Mouse (Mus musculus): ENCODE results near the gene Ugt2a2. TPM values are rescaled to one million over a fixed set of nuclear protein-coding genes. Genes with fewer than 3 reads are reported as not detected.
"Not testable (repeated sequence)": the region's sequence is repeated elsewhere in the genome, so short reads cannot be mapped to it uniquely, and the experiment has no call there.

Ugt2a2 gene
- total RNA-seq (2021): not detected

DNA sequence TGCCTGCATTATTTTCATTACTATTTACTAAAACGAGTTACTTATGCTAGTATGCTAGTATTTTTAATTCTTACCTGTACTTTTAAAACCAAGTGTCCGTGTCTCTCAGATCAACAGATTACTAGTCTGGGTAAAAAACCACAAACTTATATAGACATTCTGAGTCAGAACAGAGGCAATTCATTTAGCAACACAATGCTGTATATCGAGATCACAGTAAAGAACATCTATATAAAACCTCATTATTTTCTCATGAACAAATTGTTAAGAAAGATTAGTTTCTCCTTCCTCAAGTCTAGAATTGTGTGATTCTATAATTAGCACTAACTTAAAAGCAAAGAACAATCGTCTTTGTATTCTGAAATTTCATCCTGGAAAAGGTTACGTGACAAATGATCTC is at the start of gene Ugt2a2:
TSS of gene Ugt2a2 (minus strand) at position 101 of the 400 bp plus-strand sequence.
- no peak for DNase-seq
- intact Hi-C loops (cut with DNase I): no loop called here

DNA sequence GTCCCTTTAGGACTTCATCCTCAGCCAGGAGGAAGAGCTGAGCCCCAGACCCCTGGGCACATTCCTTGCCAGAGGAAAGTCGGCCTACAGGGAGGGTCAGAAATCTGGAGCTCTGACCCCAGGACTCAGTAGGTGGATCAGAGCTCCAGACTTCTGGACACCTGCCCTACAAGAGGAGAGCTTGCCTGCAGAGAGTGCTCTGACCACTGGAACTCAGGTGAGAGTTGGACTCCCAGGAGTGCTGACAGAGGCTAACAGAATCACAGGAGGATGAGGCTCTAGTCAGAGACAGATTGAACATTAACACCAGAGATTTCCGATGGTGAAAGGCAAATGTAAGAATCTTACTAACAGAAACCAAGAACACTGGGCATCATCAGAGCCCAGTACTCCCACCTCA is 41.5 kb upstream of the Ugt2a2 start:
- intact Hi-C loops (cut with DNase I); DNase-seq: not testable (repeated sequence)

DNA sequence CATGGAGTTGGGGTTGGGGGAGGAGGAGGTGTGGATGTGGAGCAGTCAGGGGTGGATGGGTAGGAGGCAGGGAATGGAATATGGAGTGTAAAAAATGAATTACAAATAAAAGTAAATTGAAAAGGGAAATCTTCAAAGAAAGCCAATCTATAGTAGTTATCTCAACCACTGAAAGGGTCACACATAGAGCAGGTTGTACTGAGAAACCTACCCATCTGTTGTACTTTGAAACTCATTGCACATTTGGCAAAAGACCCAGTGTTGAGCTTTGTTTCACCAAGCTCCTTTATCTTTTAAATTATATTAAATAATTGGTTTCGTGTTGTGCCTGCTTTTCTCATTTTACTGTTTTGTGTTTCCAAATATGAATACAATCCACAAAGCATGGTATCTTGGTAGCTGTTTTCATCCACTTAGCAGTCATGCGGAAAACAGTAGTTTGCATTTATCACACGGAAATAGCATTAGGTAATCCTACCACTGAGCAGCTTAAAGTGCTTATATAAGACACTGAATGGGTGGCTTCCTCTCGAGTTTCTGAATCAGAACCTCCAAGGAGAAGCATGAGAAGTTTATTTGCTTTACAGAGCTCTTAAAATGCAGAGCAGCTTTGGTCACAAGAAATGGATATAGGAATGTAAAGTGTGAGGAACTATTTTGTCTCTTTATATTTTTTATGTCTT is 23.9 kb upstream of the Ugt2a2 start:
- intact Hi-C loops (cut with DNase I): no loop called here
- no peak for DNase-seq

DNA sequence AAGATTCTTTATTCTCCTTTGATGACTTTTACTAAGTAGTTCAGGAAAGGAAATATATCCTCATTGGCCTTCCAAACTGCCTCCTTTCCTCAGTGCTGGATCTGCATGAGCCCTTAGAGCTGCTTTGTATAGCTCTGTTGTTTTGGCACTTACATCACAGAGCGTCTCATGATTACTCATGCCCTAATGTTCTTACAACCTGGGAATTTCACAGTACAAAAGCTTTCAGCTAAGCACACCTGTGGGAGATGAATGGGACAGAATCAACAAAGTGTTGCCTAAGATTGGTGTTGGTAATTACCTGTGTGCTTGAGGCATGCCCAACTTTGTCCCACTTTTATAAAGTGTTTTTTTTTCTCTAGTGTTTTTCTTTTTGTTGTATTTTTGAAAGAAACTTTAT is 20.6 kb upstream of the Ugt2a2 start:
- DNase-seq: no peak
- intact Hi-C loops (cut with DNase I): no loop called here

DNA sequence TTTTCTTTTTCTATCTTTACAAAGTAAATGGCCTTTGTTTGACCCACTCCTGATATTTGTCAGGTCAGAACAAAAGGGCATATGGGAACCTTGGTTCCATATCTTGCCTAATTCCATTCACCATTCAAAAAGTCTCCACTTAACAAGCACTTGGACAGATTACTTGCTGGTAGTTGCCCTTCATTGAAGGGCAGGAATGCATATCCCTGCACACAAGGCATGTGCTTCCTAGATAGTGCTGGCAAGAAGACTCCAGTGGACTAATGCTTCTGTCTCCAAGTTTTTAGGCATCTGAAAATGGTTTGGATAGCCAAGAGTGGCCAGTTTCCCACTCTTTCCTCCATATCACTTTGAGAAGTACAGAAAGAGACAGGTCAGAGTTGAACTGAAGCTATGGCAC is 17.3 kb upstream of the Ugt2a2 start:
- DNase-seq: no peak
- intact Hi-C loops (cut with DNase I): no loop called here

DNA sequence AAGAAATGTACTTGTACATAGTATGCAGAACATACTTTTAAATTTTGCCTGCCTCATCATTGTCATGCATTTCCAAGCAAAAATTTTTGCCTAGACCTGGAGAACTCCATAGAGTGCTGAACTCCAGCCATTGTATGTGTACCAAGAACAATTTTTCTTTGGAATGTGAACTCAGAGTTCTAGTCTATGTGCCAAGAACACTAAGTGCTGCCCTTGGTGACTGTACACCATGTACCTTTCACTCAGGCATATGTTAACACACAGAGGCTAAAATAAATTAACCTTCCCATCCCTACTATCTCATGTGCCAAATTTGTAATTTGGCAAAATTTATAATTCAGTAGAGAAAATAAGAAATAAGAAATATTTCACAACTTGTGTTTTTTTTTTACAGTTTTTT is 16.9 kb upstream of the Ugt2a2 start:
- intact Hi-C loops (cut with DNase I): no loop called here
- DNase-seq: no peak

DNA sequence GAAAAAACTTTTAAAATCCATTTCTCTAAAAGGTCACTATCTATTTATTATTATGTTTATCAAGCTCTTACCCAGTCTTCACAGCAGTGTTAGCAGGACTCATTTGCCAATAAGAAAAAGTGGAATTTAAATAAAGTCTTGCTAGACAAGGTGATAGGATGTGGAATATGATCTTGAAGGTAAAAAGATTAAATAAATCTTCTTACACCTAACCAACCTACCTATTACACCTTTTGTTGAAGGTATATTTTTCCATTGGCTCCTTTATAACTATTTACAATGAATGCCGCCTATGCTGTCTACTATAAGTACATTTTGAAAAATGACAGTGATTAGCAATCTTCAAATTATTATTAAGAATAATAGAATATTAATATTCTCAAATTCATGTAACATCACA is 8.7 kb upstream of the Ugt2a2 start, which contains the start of gene Ugt2a1:
TSS of gene Ugt2a1 (minus strand) at position 101 of the 400 bp plus-strand sequence.
- intact Hi-C loops (cut with DNase I): no loop called here
- DNase-seq: no peak

DNA sequence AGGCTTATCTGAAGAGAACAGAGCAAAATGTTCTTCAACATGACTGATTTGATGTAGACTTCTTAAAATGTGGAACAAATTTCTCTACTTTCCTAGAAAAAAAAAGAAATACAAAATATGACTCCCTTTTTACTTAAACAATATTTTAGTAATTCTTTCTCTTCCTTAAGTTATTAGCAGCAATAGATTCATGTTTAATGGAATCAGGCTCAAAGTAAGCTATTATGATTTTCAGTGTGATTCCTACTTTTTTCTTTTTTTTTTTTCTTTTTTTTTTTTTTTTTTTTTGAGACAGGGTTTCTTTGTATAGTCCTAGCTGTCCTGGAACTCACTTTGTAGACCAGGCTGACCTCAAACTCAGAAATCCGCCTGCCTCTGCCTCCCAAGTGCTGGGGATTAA is 4.6 kb upstream of the Ugt2a2 start, which contains the start of gene Gm43638:
TSS of gene Gm43638 (minus strand) at position 101 of the 400 bp plus-strand sequence.
- intact Hi-C loops (cut with DNase I); DNase-seq: not testable (repeated sequence)

DNA sequence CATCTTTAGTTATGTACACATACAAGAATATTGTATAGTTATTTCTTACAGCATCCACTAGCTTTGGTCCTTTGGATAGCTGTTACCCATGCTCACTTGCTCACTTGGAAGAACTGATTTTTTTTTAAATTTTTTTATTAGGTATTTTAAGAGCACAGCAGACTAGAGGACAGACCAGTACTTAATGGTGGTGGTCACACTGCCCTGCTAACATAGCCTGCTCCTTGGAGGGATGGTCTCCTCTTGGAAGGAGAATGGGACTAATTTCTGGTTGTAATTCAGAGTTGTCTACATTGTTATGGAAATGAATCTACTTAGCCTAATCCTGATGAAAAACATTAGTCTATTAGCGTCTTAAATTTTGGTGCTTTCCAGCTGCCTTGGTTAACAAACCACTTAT is 23.2 kb downstream of the Ugt2a2 start:
- intact Hi-C loops (cut with DNase I): no loop called here
- no peak for DNase-seq

DNA sequence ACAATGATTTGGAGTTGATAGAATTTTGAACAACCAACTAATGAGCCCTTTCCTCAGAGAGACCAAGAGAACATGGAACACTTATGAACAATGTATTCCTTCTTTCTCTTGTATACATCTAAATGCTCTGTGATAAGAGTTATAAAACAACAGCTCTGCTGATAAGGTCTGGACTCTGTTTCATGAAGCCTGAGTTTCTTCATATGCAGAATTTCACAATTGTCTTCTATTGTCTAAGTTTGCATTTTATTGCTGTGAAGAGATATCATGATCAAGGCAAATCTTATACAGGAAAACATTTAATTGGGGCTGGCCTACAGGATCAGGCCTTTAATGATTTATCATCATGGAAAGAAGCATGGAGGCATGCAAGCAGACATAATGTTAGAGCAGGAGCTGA is 24.4 kb downstream of the Ugt2a2 start:
- DNase-seq: no peak
- intact Hi-C loops (cut with DNase I): no loop called here

DNA sequence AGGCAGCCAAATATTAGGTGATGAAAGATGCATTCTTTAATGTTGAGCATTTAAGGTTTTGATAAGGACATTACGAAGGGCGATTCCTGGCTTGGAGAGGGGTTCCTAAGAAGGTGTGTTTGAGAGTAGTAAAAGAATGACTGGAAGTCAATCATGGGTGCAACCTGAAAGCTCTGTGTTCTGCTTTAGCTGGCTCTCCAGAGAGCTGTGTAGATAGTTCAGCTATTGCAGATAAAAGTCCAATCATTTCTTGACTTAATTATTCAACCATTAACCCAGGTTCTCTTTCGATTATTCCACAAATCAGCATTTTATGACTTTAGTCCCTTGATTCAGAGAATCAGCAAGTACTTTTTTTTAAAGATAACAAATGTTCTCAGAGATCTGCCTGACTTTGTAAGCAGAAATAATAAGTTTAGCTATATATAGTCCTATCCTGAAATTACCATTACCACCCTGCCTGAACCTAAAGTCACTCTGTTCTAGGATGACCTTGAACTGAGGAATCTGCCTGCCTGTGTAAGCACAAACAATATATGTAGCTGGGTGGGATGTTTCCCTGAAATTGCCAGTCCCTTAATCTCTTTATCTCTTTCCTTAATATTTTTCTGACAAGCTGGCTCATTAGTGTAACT is 25.7 kb downstream of the Ugt2a2 start:
- intact Hi-C loops (cut with DNase I): no loop called here
- DNase-seq: no peak

DNA sequence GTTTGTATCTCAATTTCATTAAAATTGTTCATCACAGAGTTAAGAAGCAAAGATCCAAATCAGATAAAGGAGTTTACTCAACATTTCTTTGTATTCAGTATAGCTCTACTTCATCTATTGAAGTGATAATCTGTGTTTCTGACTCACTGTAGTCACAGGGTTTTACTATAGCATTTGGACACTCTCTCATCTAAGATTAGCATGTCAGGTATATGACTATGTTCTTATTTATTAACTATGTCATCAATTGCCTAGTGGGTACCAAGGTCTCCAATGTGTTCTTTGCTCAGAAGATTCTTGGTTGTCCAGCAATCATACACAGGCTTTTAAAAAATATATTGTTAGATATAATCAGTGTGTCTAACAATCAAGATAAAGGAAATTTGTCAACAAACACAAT is 26.5 kb downstream of the Ugt2a2 start:
- no peak for DNase-seq
- intact Hi-C loops (cut with DNase I): no loop called here

DNA sequence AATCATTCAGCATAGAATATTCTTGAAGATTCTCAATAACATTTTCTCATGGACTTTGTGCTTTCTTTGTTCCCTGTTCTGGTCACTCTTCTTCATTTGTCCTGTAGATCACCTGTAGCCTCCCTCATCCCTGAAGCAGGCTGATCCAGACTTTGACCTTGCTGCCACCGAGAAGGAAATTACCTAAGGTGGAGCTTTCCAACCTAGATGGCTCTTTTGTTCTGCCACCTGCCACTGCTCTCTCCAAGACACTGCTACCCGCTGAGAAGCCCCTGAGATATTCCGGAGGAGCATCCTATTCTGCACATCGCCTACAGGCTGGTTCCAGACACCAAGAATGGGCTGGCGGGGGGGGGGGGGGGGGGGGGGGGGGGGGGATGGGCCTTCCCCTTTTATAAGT is 29.5 kb downstream of the Ugt2a2 start:
- DNase-seq; intact Hi-C loops (cut with DNase I): not testable (repeated sequence)

DNA sequence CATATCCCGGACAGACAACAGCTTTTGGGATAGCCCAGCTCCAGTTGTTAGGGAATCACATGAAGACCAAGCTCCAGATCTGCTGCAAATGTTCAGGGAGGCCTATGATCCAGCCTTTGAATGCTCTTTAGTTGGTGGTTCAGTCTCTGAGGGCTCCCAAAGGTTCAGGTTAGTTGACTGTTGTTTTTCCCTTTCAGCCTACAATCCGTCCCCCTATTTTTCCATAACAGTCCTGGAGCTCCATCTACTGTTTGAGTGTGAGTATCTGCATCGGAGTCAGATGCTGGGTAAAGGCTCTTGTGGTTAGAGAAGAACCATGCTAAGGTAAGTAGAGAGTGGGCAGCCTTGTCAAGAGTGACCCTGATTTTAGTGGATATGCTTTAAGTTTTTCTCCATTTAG is 45.8 kb downstream of the Ugt2a2 start:
- intact Hi-C loops (cut with DNase I): no loop called here
- DNase-seq: no peak

DNA sequence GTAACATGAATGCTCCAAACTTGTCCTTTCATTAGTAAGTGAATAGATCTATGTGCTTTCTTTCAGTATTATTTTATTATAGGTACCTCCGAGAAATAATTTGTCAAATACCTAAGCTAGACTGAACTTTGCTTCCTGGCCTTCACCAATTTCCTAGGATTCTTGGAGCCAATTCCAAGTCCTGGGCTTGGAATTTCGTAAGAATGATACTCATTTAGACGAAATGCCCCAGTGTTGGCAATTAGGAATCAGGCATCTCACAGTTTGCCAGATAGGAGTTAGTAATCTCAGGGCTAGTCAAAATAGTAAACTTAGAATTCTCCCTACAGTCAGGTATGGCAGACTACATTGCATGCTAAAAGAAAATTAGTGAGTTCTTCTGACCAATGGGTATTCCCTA is 56.4 kb downstream of the Ugt2a2 start:
- DNase-seq: no peak
- intact Hi-C loops (cut with DNase I): no loop called here

DNA sequence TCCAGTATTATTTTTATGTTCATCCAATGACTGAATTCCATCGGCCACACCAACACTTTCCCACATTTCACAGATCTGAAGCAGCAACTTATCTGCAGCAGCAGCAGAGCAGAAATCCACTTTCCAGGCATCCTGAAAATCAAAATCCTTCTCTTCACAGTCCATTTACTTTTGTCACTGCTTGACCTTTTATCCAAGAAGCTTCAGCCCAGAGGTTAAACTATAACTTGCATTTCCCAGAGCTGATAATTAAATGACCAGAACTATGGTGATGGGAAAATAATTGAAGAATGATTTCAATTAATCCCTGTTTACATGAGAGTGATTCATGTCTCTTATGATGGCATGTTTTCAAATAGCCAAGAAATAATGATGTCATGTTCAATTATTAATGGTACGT is 58.0 kb downstream of the Ugt2a2 start, which contains the start of gene Ugt2b38:
TSS of gene Ugt2b38 (minus strand) at position 163 of the 400 bp plus-strand sequence.
- intact Hi-C loops (cut with DNase I); DNase-seq: not testable (repeated sequence)

Other genes with a start within 250 kb of the Ugt2a2 start
- not detected for gene Ugt2b37, start 227.5 kb downstream of the Ugt2a2 start, total RNA-seq (2021)
- gene Ugt2a3, start 145.1 kb downstream of the Ugt2a2 start, total RNA-seq (2021): not detected
- not detected for gene Ugt2b38, start 58.1 kb downstream of the Ugt2a2 start, total RNA-seq (2021)
- gene Gm43638, start 4.5 kb upstream of the Ugt2a2 start, total RNA-seq (2021): not detected
- not detected for gene Ugt2a1, start 8.6 kb upstream of the Ugt2a2 start, total RNA-seq (2021)
- not detected for gene Sult1b1, start 55.9 kb upstream of the Ugt2a2 start, total RNA-seq (2021)
- gene Sult1d1, start 86.8 kb upstream of the Ugt2a2 start, total RNA-seq (2021): not detected
- under 1 TPM in 1 of 2 experiments, not detected in 1; 0.27 TPM for gene Sult1e1, start 109.3 kb upstream of the Ugt2a2 start, total RNA-seq (2021)
- not detected for gene Csn1s1, start 183.9 kb upstream of the Ugt2a2 start, total RNA-seq (2021)
- not detected for gene Csn2, start 217.4 kb upstream of the Ugt2a2 start, total RNA-seq (2021)